Mouse (Mus musculus) stomach, embryonic 14.5 days (tissue): ENCODE results near the gene Ppfibp1. TPM values are rescaled to one million over a fixed set of nuclear protein-coding genes. Genes with fewer than 3 reads are reported as not detected.

Experiments used
- ATAC-seq: fragments of 200-750 bp; cut with Nextera tagmentation; 2 replicates; pipeline ENCODE4 v1.8.0; 2017; ENCODE audit warnings: low read depth, moderate TSS enrichment; ENCODE audit not compliant: insufficient number of reproducible peaks, insufficient read depth, low FRiP score
- H3K27ac ChIP-seq: fragments of 300-500 bp; sonication (generic); 2 replicates; pipeline ENCODE4 v1.5.1; 2014; ENCODE audit warnings: mild to moderate bottlenecking, low read length, moderate library complexity, mixed read lengths
- H3K27me3 ChIP-seq: fragments of 300-500 bp; sonication (generic); 2 replicates; pipeline ENCODE4 v1.6.1; 2014; ENCODE audit warnings: low read length, control low read depth, mixed read lengths; ENCODE audit not compliant: control insufficient read depth, insufficient read depth
- H3K36me3 ChIP-seq: fragments of 300-500 bp; sonication (generic); 2 replicates; pipeline ENCODE4 v1.6.1; 2014; ENCODE audit warnings: mild to moderate bottlenecking, control low read depth, low read length, moderate library complexity, mixed read lengths; ENCODE audit not compliant: control insufficient read depth, insufficient read depth
- H3K4me1 ChIP-seq: fragments of 300-500 bp; sonication (generic); 2 replicates; pipeline ENCODE4 v1.6.1; 2014; ENCODE audit warnings: low read length, control low read depth, mixed read lengths; ENCODE audit not compliant: control insufficient read depth, insufficient read depth
- H3K4me2 ChIP-seq: fragments of 300-500 bp; sonication (generic); replicated peaks from 2 replicates; pipeline ENCODE4 v1.6.1; 2014; ENCODE audit warnings: low read depth, low read length, control low read depth
- H3K4me3 ChIP-seq: fragments of 300-500 bp; sonication (generic); 2 replicates; pipeline ENCODE4 v1.5.1; 2014; ENCODE audit warnings: low read depth, low read length, control low read depth
- H3K9ac ChIP-seq: fragments of 300-500 bp; sonication (generic); replicated peaks from 2 replicates; pipeline ENCODE4 v1.6.1; 2014; ENCODE audit warnings: low read depth, mild to moderate bottlenecking, control low read depth, low read length, moderate library complexity, mixed read lengths
- H3K9me3 ChIP-seq: fragments of 300-500 bp; sonication (generic); 2 replicates; pipeline ENCODE4 v1.6.1; 2016; ENCODE audit warnings: low read depth, low read length, control low read depth; ENCODE audit not compliant: control insufficient read depth
- WGBS: fragments of 180-500 bp; shearing (Covaris S2); extraction: QIAGEN DNeasy Blood & Tissue Kit; methylation state at CpG from one replicate; pipeline ENCODE4 v1.1.7; 2014; 5-methylcytosine and 5-hydroxymethylcytosine counted together
- polyA plus RNA-seq: library from polyadenylated mRNA; unstranded; fragments of >200 nt; fragmentation: Nextera tagmentation; extraction: Ambion mirVana; gene quantifications from 2 replicates; pipeline ENCODE4 v1.2.1, GENCODE M21; 2014

The Ppfibp1 gene
- polyA plus RNA-seq, 1 experiment from 2014 or later, result 41.9 TPM

DNA sequence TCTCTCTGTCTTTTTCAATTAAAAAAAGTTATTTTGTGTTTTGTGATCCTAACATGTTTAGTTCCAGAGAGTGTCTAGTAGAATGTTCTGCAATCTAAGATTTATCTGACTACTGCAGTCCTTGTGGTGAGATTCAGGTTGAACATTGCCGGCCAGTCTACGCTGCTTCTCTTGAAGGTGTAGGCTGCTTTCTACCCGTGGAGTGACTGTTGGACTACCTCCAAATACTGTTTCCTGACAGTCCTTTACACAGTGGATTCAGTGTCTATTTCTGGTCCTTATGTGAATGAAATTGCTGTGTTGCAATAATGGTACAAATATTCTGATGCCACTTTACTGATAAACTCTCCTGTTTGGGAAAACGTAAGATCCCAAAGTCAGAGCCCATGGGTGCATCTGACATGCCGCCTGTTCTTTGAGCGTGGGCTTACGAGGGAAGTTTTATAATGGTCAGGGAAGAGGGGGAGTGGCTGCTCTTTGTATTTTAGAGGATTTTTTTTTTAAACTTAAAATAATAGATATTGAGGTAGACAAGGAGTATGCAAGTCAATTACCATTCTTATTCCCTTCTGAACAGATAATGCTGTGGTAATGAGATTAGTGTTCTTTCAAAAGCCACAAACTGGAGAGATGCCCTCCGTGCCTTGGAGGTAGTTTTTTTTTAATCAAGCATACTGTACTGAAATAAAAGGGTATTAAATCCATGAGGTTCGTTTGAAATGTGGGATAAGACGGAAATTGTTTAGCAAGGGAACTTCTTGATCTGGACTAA is 61.6 kb downstream of the Ppfibp1 start:
- Histone ChIP-seq H3K9me3 (no peaks in the 10 kb centered on the region), H3K4me1 (peaks cover 24% of the 10 kb centered on the region), H3K27me3 (no peaks in the 10 kb centered on the region), H3K4me2 (no peak overlapping the region), H3K4me3 (no peak overlapping the region), H3K9ac (no peak overlapping the region), H3K27ac (no peak overlapping the region), H3K36me3 (no peaks in the 10 kb centered on the region)
- no peak for ATAC-seq
- WGBS, result 65% methylated on average over 10 of the region's 10 CpGs

DNA sequence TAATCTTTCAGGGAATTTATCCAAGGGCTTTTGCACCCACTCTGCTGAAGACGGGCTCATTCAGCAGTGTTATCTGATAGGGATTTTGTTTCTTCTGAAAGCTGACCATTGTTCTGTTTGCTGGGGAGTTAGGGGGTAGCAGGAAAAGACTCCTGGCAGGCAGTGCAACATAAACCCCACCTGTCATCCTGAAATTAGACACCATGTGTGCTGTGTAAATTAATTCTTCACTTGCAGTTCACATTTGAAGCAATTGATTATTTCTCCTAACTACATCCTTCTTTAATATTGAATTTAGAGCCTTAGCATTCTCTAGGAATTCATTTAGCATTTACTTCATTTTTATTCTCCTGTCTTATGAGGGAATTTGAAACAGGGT is 62.2 kb downstream of the Ppfibp1 start:
- Histone ChIP-seq H3K4me2 (no peak overlapping the region), H3K36me3 (no peaks in the 10 kb centered on the region), H3K9me3 (no peaks in the 10 kb centered on the region), H3K9ac (no peak overlapping the region), H3K27ac (no peak overlapping the region), H3K4me3 (no peak overlapping the region), H3K4me1 (peaks cover 22% of the 10 kb centered on the region; the same call in 1 of the 2 replicates), H3K27me3 (no peaks in the 10 kb centered on the region)
- ATAC-seq, result no peak
- WGBS, result 30% methylated on average over 1 of the region's 1 CpGs

DNA sequence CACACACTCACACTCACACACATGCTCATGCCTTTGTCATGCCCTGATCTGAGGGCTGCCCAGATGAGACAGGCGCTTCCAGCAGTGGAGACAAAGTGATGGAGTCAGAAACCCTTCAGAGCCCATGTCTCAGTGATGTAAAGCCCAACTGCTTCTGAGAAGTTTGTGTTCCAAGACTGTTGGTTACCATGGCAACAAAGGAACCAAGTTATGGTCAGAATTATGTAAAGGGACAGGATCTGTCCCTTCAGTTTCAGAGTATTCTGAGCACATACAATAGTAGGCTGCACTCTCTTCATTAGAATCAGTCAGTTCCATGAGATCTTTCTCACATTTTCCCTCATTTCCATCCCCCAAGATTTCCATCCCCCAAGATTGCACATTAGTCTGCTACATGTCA is 66.0 kb downstream of the Ppfibp1 start, which contains the start of gene 1700034J05Rik:
1700034J05Rik (minus strand) TSS at position 165 of the 400 bp plus-strand sequence.
- Histone ChIP-seq H3K9ac (no peak within 1 kb of the TSS), H3K4me2 (no peak within 1 kb of the TSS), H3K36me3 (no peaks in the 10 kb centered on the region), H3K9me3 (no peaks in the 10 kb centered on the region), H3K4me3 (no peak within 1 kb of the TSS), H3K27me3 (no peaks in the 10 kb centered on the region), H3K4me1 (0 out of 2 replicates have a peak, but pooled peaks cover 8% of the 10 kb centered on the region), H3K27ac (no peak within 1 kb of the TSS)
- 84% methylated on average over 1 of the region's 1 CpGs for WGBS
- ATAC-seq, result no peak

DNA sequence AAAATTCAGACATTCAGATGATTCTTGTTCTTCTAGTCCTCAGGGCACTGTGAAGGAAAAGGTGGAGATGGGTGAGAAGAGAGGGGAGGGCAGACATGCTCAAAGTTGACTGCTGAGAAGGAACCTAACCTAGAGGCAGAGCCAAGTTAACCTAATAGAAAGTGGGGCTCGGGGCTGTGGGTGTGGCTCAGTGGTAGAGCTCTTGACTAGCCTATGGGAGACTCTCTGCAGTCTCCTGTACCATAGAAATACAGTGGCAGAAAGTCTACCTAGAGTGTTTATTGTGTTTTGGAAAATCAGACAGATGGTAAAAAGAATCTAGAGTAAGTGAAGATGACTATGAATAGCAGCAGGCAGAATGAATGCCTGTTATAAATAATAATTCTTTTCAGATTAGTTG is 67.2 kb downstream of the Ppfibp1 start:
- Histone ChIP-seq H3K9ac (no peak overlapping the region), H3K4me1 (0 out of 2 replicates have a peak, but pooled peaks cover 4% of the 10 kb centered on the region), H3K9me3 (no peaks in the 10 kb centered on the region), H3K27me3 (no peaks in the 10 kb centered on the region), H3K4me3 (no peak overlapping the region), H3K36me3 (no peaks in the 10 kb centered on the region), H3K27ac (no peak overlapping the region), H3K4me2 (no peak overlapping the region)
- no peak for ATAC-seq
- 60% methylated on average over 1 of the region's 1 CpGs for WGBS

DNA sequence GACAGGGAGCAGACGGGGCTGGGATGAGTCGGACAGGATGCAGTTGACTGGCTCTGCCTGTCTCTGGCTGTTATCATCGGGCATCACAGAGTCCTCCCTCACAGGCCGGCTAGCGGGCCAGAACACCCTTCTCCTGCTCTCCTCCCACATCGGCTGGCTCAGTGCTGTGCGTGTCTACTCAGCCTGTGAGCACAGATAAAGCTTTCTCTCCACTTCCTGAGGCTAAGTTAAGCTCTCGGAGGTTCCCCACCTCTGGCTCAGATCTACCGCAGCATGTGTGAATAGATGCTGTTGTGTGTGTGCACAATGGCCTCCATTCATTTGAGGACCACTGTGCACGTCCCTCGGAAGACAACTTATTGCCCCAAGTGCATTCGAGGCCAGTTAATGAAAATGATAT is 67.6 kb downstream of the Ppfibp1 start:
- Histone ChIP-seq H3K36me3 (no peaks in the 10 kb centered on the region), H3K4me3 (no peak overlapping the region), H3K27me3 (no peaks in the 10 kb centered on the region), H3K4me1 (peaks cover 6% of the 10 kb centered on the region; the same call in 1 of the 2 replicates), H3K9me3 (no peaks in the 10 kb centered on the region), H3K9ac (no peak overlapping the region), H3K27ac (no peak overlapping the region), H3K4me2 (no peak overlapping the region)
- ATAC-seq, result peak; percentile 83; the same call in 1 of the 2 replicates
- WGBS, result 48% methylated on average over 12 of the region's 12 CpGs

DNA sequence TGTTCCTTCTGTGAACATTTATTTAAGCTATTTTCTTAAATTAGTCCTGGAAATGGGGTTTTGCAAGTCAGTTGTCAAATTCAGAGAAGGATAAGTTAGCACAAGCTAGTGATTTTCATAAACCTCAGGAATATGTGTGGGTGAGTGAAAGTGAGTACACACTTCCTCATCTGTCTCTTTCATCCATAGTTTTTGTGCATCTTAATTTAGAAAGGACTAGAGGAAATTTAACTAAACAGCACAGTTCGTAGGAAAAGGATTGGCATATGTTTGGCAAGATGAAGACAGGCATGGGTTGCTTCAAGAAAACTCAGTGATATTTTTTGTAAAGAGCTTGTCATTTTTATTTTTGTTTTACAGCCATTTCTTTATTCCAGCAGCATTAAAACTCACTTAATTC is 68.7 kb downstream of the Ppfibp1 start:
- WGBS, result 85% methylated on average over 1 of the region's 1 CpGs
- ATAC-seq, result no peak
- H3K36me3 ChIP-seq, result no peaks in the 10 kb centered on the region

DNA sequence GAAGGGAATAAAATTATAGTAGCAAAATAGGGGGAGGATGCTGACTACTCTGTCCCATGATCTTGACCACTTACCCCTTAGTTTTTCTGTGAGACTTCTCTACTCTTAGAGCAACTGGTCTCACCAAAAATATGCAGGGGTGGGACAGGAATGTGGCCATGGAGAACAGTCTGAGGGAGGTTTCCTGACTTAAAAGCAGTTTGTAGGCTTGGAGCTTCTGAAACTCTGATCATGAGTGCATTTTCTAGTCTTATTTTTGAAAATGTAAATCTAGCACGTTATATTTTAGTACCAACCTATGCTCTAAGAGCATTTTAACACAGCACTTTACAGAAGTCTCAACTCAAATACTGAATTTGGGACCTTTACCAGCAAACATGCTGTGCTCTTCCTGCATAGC is 70.4 kb downstream of the Ppfibp1 start:
- H3K4me2 ChIP-seq, result no peak overlapping the region
- H3K36me3 ChIP-seq, result no peaks in the 10 kb centered on the region
- WGBS, result 75% methylated on average over 1 of the region's 1 CpGs
- ATAC-seq, result no peak
- H3K9ac ChIP-seq, result no peak overlapping the region
- H3K4me1 ChIP-seq, result peaks cover 7% of the 10 kb centered on the region; the same call in 1 of the 2 replicates
- H3K27ac ChIP-seq, result no peak overlapping the region
- H3K27me3 ChIP-seq, result no peaks in the 10 kb centered on the region
- H3K9me3 ChIP-seq, result no peaks in the 10 kb centered on the region
- no peak overlapping the region for H3K4me3 ChIP-seq

More for the DNA sequence above, 68.7 kb downstream of the Ppfibp1 start:
- peaks cover 7% of the 10 kb centered on the region; the same call in 1 of the 2 replicates for H3K4me1 ChIP-seq
- no peak overlapping the region for H3K4me3 ChIP-seq
- H3K4me2 ChIP-seq, result no peak overlapping the region
- H3K9ac ChIP-seq, result no peak overlapping the region
- no peaks in the 10 kb centered on the region for H3K9me3 ChIP-seq
- no peak overlapping the region for H3K27ac ChIP-seq
- H3K27me3 ChIP-seq, result no peaks in the 10 kb centered on the region

DNA sequence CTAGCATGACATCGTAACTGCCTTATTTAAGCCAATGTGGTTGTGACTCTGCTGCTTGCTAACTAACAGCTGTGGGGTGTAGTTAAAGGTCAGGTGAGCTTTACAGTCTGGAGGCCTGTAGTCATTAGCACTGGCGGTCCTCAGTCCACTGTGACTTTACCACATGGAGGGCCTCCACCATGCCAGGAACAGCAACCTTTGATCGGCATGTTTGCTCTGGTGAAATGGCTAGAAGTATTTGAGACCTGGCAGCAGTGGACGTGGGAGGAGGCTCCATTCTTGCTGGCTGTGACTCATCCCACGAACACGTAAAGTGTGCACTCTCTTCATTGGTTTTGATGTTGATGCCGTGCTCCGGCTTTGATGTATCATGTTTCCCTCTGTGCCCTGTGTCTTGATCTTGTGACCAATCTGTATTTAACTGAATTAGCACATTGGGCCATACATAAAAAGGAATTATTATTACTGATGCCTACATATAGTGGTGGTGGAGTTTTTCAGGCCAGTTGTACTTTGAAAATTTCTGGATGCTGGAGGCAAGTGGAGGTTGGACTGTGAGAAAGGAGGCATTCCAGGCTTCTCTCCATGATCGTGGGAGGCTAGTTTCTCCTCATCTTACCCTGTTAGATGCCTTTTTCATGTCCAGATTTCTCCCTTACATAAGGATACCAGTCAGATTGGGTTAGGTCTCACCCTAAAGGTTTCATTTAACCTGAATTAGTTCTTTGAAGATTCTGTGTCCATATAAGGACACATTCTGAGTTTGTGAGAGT is 71.8 kb downstream of the Ppfibp1 start:
- 73% methylated on average over 9 of the region's 9 CpGs for WGBS
- Histone ChIP-seq H3K36me3 (no peaks in the 10 kb centered on the region), H3K4me1 (peaks cover 7% of the 10 kb centered on the region; the same call in 1 of the 2 replicates), H3K27me3 (no peaks in the 10 kb centered on the region), H3K4me2 (no peak overlapping the region), H3K9me3 (no peaks in the 10 kb centered on the region), H3K27ac (no peak overlapping the region), H3K4me3 (no peak overlapping the region), H3K9ac (no peak overlapping the region)
- ATAC-seq, result no peak
